Mouse (Mus musculus) fibroblast of lung, adult 2 months (primary cell): ENCODE data around the gene Unc5cl.

ENCODE experiments used
- DNase-seq: peaks from one replicate; pipeline ENCODE4 v3.0.0-alpha.2; 2011; ENCODE audit warnings: low read depth

The Unc5cl gene

GRCm38 (mm10) chr17:48539326-48539725 lies 84.6 kb downstream of the Unc5cl start:
- DNase-seq, result no peak

- no peak for DNase-seq
Measured at GRCm38 (mm10) chr17:48542733-48543132, 88.0 kb downstream of the Unc5cl start.

- DNase-seq, result no peak
Measured at GRCm38 (mm10) chr17:48543301-48543765, 88.6 kb downstream of the Unc5cl start.

GRCm38 (mm10) chr17:48544722-48545121 lies 90.0 kb downstream of the Unc5cl start:
- no peak for DNase-seq

- no peak for DNase-seq
Measured at GRCm38 (mm10) chr17:48545223-48545943, 90.7 kb downstream of the Unc5cl start.

- no peak for DNase-seq
Measured at GRCm38 (mm10) chr17:48546036-48546435, 91.3 kb downstream of the Unc5cl start.

GRCm38 (mm10) chr17:48547668-48548067 lies 93.0 kb downstream of the Unc5cl start:
- no peak for DNase-seq

GRCm38 (mm10) chr17:48551788-48552531 lies 97.3 kb downstream of the Unc5cl start:
- no peak for DNase-seq

GRCm38 (mm10) chr17:48552532-48552915 lies 97.8 kb downstream of the Unc5cl start:
- DNase-seq, result no peak

GRCm38 (mm10) chr17:48556223-48556962 lies 101.7 kb downstream of the Unc5cl start:
- no peak for DNase-seq

GRCm38 (mm10) chr17:48557823-48558715 lies 103.4 kb downstream of the Unc5cl start:
- no peak for DNase-seq

GRCm38 (mm10) chr17:48564931-48565330 lies 110.2 kb downstream of the Unc5cl start:
- DNase-seq, result no peak

GRCm38 (mm10) chr17:48569656-48570055 lies 115.0 kb downstream of the Unc5cl start:
- no peak for DNase-seq

GRCm38 (mm10) chr17:48581153-48581552 lies 126.5 kb downstream of the Unc5cl start:
- DNase-seq, result no peak

GRCm38 (mm10) chr17:48582486-48582990 lies 127.8 kb downstream of the Unc5cl start:
- DNase-seq, result no peak

- no peak for DNase-seq
Measured at GRCm38 (mm10) chr17:48583401-48583800, 128.7 kb downstream of the Unc5cl start.

- no peak for DNase-seq
Measured at GRCm38 (mm10) chr17:48585902-48586359, 131.2 kb downstream of the Unc5cl start.

- no peak for DNase-seq
Measured at GRCm38 (mm10) chr17:48588674-48589073, 134.0 kb downstream of the Unc5cl start.
